ENCODE assay signal across 10 mouse cellular contexts in the genomic region with DNA sequence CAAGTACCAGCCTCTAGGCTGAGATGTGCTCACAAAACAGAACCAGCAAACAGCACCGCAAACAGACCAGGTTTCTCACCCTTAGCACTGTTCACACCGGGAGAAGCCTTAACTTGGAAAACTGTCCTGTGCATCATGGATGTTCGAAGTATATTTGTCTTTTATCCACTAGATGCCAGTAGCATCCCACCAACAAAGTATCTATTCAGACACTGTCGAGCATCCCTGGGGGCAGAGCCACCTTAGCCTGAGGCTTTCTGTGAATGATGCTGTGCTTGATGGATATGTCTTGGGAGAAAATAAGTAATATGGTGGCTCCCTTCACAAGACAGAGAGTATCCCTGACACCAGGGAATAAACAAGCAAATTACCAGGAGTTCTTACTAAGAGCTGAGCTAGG.
DNase-seq lines count a peak whose midpoint lies in the region; ATAC-seq and TF ChIP-seq lines count a peak whose summit lies in the region.
"Had no signal": no experiment of that assay in that cellular context is flagged by ENCODE, and none has a peak within 500 bp of the region (broad histone marks: within the 10 kb centered on the region; RNA-seq: fewer than 3 reads in every experiment).

No protein-coding gene starts in this region.

- intact Hi-C loops in left cerebral cortex, adult 2 months (cut with DNase I) = loop anchor here (1.0 kb wide), 1 partner anchor 507 kb away; no protein-coding TSS in a partner anchor

- no peaks in the 10 kb centered on the region for H3K27me3 ChIP-seq in forebrain, embryonic 16.5 days (replicated peaks; ENCODE audit: control insufficient read depth, insufficient read depth, low read length)
- H3K27me3 ChIP-seq in neural tube, embryonic 12.5 days (replicated peaks) = no peaks in the 10 kb centered on the region
- H3K27me3 ChIP-seq: heart, embryonic 13.5 days; lung, embryonic 15.5 days had no signal

- TF ChIP-seq CTCF in left cerebral cortex, adult 2 months (IDR thresholded peaks at IDR 0.05) = peak; percentile 58

- no peak overlapping the region for H3K9ac ChIP-seq in forebrain, embryonic 16.5 days (replicated peaks; ENCODE audit: low read depth, low read length)
- H3K9ac ChIP-seq in neural tube, embryonic 12.5 days = no peak overlapping the region
- H3K9ac ChIP-seq: heart, embryonic 13.5 days; lung, embryonic 15.5 days had no signal

- 0 out of 2 replicates have a peak, but pooled peaks cover under 1% of the 10 kb centered on the region for H3K36me3 ChIP-seq in forebrain, embryonic 16.5 days (ENCODE audit: control insufficient read depth, insufficient read depth)
- no peaks in the 10 kb centered on the region for H3K36me3 ChIP-seq in neural tube, embryonic 12.5 days
- H3K36me3 ChIP-seq: lung, embryonic 15.5 days had no signal

- H3K4me3 ChIP-seq in left cerebral cortex, adult 2 months = no peak overlapping the region
- H3K4me3 ChIP-seq in forebrain, embryonic 16.5 days (replicated peaks; ENCODE audit: low read length) = no peak overlapping the region
- no peak overlapping the region for H3K4me3 ChIP-seq in neural tube, embryonic 12.5 days
- H3K4me3 ChIP-seq: heart, embryonic 13.5 days; lung, embryonic 15.5 days had no signal

- H3K4me2 ChIP-seq in forebrain, embryonic 16.5 days (ENCODE audit: low read length) = no peak overlapping the region
- no peak overlapping the region for H3K4me2 ChIP-seq in neural tube, embryonic 12.5 days (replicated peaks)
- H3K4me2 ChIP-seq: heart, embryonic 13.5 days; lung, embryonic 15.5 days had no signal

- H3K27ac ChIP-seq in left cerebral cortex, adult 2 months = no peak overlapping the region
- no peak overlapping the region for H3K27ac ChIP-seq in forebrain, embryonic 16.5 days (ENCODE audit: low read length)
- H3K27ac ChIP-seq in neural tube, embryonic 12.5 days = no peak overlapping the region
- H3K27ac ChIP-seq: heart, embryonic 13.5 days; lung, embryonic 15.5 days had no signal

- no peak for DNase-seq in left cerebral cortex, adult 2 months (ENCODE audit: extremely low spot score in 1 of 2, low spot score in 2 of 2)
- no peak for DNase-seq in left cerebral cortex, adult 8-10 months (ENCODE audit: low spot score in 2 of 2)
- peak; percentile 18 for DNase-seq in cerebellum, adult 11 months
- DNase-seq in natural killer cell, adult 2 months (ENCODE audit: low spot score in 2 of 2) = no peak
- DNase-seq in adrenal gland, adult 8-10 months = no peak
- DNase-seq in gastrocnemius, adult 18-20 months (ENCODE audit: low spot score) = no peak

- 72% methylated on average over 4 of the region's 4 CpGs for WGBS in forebrain, embryonic 16.5 days
- WGBS in neural tube, embryonic 12.5 days = 77% methylated on average over 4 of the region's 4 CpGs

- ATAC-seq in forebrain, embryonic 16.5 days = peak; percentile 95
- peak; percentile 69; the same call in 1 of the 2 replicates for ATAC-seq in neural tube, embryonic 12.5 days (ENCODE audit: low FRiP score, low read depth)

- no peaks in the 10 kb centered on the region for H3K4me1 ChIP-seq in forebrain, embryonic 16.5 days (replicated peaks; ENCODE audit: control insufficient read depth, insufficient read depth, low read length)
- H3K4me1 ChIP-seq in neural tube, embryonic 12.5 days = no peaks in the 10 kb centered on the region
- H3K4me1 ChIP-seq: heart, embryonic 13.5 days; lung, embryonic 15.5 days had no signal

- no peaks in the 10 kb centered on the region for H3K9me3 ChIP-seq in forebrain, embryonic 16.5 days (ENCODE audit: control insufficient read depth, low read length)
- H3K9me3 ChIP-seq in neural tube, embryonic 12.5 days = no peaks in the 10 kb centered on the region
- H3K9me3 ChIP-seq: heart, embryonic 13.5 days; lung, embryonic 15.5 days had no signal
